Mouse (Mus musculus): Measurements from ENCODE around the gene Raver2.
A peak's percentile ranks its signal among the peaks of the same experiment; 100 is the strongest.

DNA sequence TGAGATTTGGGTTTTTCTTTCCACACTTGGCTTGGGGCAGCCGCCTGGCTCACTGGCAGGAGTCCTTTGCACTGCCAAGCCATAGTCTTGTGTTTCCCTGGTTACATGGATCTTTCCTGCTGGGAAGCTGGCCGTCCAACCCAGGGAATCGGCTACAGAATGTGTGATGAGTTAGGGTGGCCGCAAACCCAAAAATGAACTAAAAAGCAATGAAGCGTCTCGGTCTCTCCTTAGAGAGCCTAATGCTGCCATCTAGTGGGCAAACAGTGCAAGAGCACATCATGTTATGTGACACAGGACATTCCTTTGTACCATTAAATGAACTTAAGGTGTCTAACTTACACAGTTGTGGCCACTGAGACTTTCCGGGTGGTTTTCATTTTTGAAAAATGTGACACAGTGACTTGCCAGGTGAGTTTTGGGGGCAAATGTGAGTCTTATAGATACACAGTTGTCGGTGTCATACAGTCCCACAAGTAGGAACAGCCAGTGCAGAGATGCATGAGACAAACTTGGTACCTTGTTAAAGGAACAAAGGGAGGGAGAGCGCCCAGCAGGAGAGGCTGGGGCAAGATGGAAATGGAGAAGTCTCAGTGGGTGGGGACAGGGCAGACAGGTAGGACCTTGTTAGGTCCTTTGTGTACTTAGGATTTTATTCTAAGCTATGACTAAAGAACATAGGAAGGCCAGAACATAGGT lies 77.4 kb downstream of the Raver2 start:
- TF ChIP-seq CHD1 (IDR thresholded peaks at IDR 0.05; ENCODE audit: low read depth, low read length) (no peak), CTCF (conservative IDR thresholded peaks at IDR 0.05 in 1 of 2, IDR thresholded peaks at IDR 0.05 in 1 of 2; ENCODE audit: low read depth in 2 of 2, low read length in 2 of 2) (peak; percentile 77 to 88), USF1 (IDR thresholded peaks at IDR 0.05; ENCODE audit: low read depth, low read length) (no peak), GABPA (IDR thresholded peaks at IDR 0.05; ENCODE audit: insufficient replicate concordance, low read depth, low read length) (no peak), POLR2A (IDR thresholded peaks at IDR 0.05; ENCODE audit: low read depth, low read length) (no peak), ZC3H11A (IDR thresholded peaks at IDR 0.05; ENCODE audit: low read depth, low read length) (no peak), TCF12 (IDR thresholded peaks at IDR 0.05; ENCODE audit: low read depth, low read length) (no peak), MAX (IDR thresholded peaks at IDR 0.05; ENCODE audit: low read length) (no peak), KAT2A (IDR thresholded peaks at IDR 0.05; ENCODE audit: insufficient replicate concordance, low read length) (no peak)
